Mouse (Mus musculus) yolk sac, embryonic 10.5 days (tissue): ENCODE data around the gene Gm26558.

Source experiments
- DNase-seq: peaks from one replicate; pipeline ENCODE4 v3.0.0-alpha.2; 2017; ENCODE audit warnings: low spot score

Gm26558 gene

GRCm38 (mm10) chr2:70647681-70648080 lies 14.2 kb downstream of the Gm26558 start:
- no peak for DNase-seq

- no peak for DNase-seq
Observed at GRCm38 (mm10) chr2:70645266-70645780, 16.6 kb downstream of the Gm26558 start.

- no peak for DNase-seq
Observed at GRCm38 (mm10) chr2:70642971-70643565, 18.8 kb downstream of the Gm26558 start.

GRCm38 (mm10) chr2:70640968-70641367 lies 20.9 kb downstream of the Gm26558 start:
- no peak for DNase-seq

- no peak for DNase-seq
Observed at GRCm38 (mm10) chr2:70634028-70634690, 27.7 kb downstream of the Gm26558 start.

- DNase-seq, result no peak
Observed at GRCm38 (mm10) chr2:70632412-70632811, 29.5 kb downstream of the Gm26558 start.

- no peak for DNase-seq
Observed at GRCm38 (mm10) chr2:70631321-70631720, 30.6 kb downstream of the Gm26558 start.

GRCm38 (mm10) chr2:70629921-70630320 lies 32.0 kb downstream of the Gm26558 start:
- DNase-seq, result no peak

GRCm38 (mm10) chr2:70629339-70629761 lies 32.6 kb downstream of the Gm26558 start:
- peak; percentile 62 for DNase-seq

- DNase-seq, result no peak
Observed at GRCm38 (mm10) chr2:70628397-70628796, 33.5 kb downstream of the Gm26558 start.

- no peak for DNase-seq
Observed at GRCm38 (mm10) chr2:70625761-70626160, 36.1 kb downstream of the Gm26558 start.

GRCm38 (mm10) chr2:70622244-70622643 lies 39.7 kb downstream of the Gm26558 start:
- DNase-seq, result no peak

GRCm38 (mm10) chr2:70620225-70620624 lies 41.7 kb downstream of the Gm26558 start:
- DNase-seq, result no peak

GRCm38 (mm10) chr2:70619232-70619835 lies 42.6 kb downstream of the Gm26558 start:
- DNase-seq, result no peak

- peak; percentile 28 for DNase-seq
Observed at GRCm38 (mm10) chr2:70616617-70617016, 45.3 kb downstream of the Gm26558 start.

- no peak for DNase-seq
Observed at GRCm38 (mm10) chr2:70616076-70616475, 45.8 kb downstream of the Gm26558 start.

GRCm38 (mm10) chr2:70614745-70615351 lies 47.1 kb downstream of the Gm26558 start:
- DNase-seq, result no peak
